Mouse (Mus musculus): ENCODE measurements around the gene Ablim2. TPM values are rescaled to one million over a fixed set of nuclear protein-coding genes. Genes with fewer than 3 reads are reported as not detected.

The Ablim2 gene
- polyA plus RNA-seq (2014; fragmentation: Nextera tagmentation; extraction: Ambion mirVana): 0.18 and 0.29 TPM in 2 replicates

- Histone ChIP-seq H3K27me3 (replicated peaks; ENCODE audit: control insufficient read depth, insufficient read depth, low read length) (peaks cover 46% of the 10 kb centered on the region), H3K4me3 (ENCODE audit: low read depth, low read length) (peak within 1 kb of the TSS; percentile 64), H3K36me3 (ENCODE audit: control insufficient read depth, insufficient read depth, low read length) (no peaks in the 10 kb centered on the region), H3K27ac (ENCODE audit: low read depth, low read length) (no peak within 1 kb of the TSS), H3K4me1 (replicated peaks; ENCODE audit: control insufficient read depth, insufficient read depth, low read length) (no peaks in the 10 kb centered on the region), H3K9me3 (ENCODE audit: control insufficient read depth, low read length) (no peaks in the 10 kb centered on the region), H3K9ac (ENCODE audit: low read depth, low read length) (peak within 1 kb of the TSS; percentile 26; the same call in 1 of the 2 replicates), H3K4me2 (peak within 1 kb of the TSS; percentile 100)
- WGBS: 0% methylated on average over 34 of the region's 35 CpGs
- DNase-seq (ENCODE audit: low spot score) (peak; percentile 89), ATAC-seq (replicated peaks; ENCODE audit: low FRiP score) (peak; percentile 94)
These were observed at the start of gene Ablim2 for GRCm38 (mm10) chr5:35757639-35758001. TSS of gene Ablim2 (plus strand) at chr5:35757880.

GRCm38 (mm10) chr5:35710481-35710880, 47.2 kb upstream of the Ablim2 start:
- Histone ChIP-seq H3K9me3 (ENCODE audit: control insufficient read depth, low read length) (no peaks in the 10 kb centered on the region), H3K27ac (ENCODE audit: low read depth, low read length) (no peak overlapping the region), H3K36me3 (ENCODE audit: control insufficient read depth, insufficient read depth, low read length) (no peaks in the 10 kb centered on the region), H3K4me2 (no peak overlapping the region), H3K4me1 (replicated peaks; ENCODE audit: control insufficient read depth, insufficient read depth, low read length) (no peaks in the 10 kb centered on the region), H3K4me3 (ENCODE audit: low read depth, low read length) (no peak overlapping the region), H3K27me3 (replicated peaks; ENCODE audit: control insufficient read depth, insufficient read depth, low read length) (no peaks in the 10 kb centered on the region), H3K9ac (ENCODE audit: low read depth, low read length) (no peak overlapping the region)
- DNase-seq (ENCODE audit: low spot score) (no peak), ATAC-seq (replicated peaks; ENCODE audit: low FRiP score) (no peak)
- 63% methylated on average over 3 of the region's 3 CpGs for WGBS

GRCm38 (mm10) chr5:35710931-35711330, 46.7 kb upstream of the Ablim2 start:
- Histone ChIP-seq H3K9ac (ENCODE audit: low read depth, low read length) (no peak overlapping the region), H3K4me2 (no peak overlapping the region), H3K27ac (ENCODE audit: low read depth, low read length) (no peak overlapping the region), H3K4me3 (ENCODE audit: low read depth, low read length) (no peak overlapping the region), H3K9me3 (ENCODE audit: control insufficient read depth, low read length) (no peaks in the 10 kb centered on the region), H3K36me3 (ENCODE audit: control insufficient read depth, insufficient read depth, low read length) (no peaks in the 10 kb centered on the region), H3K27me3 (replicated peaks; ENCODE audit: control insufficient read depth, insufficient read depth, low read length) (no peaks in the 10 kb centered on the region), H3K4me1 (replicated peaks; ENCODE audit: control insufficient read depth, insufficient read depth, low read length) (no peaks in the 10 kb centered on the region)
- DNase-seq (ENCODE audit: low spot score): no peak
- 58% methylated on average over 3 of the region's 3 CpGs for WGBS
- no peak for ATAC-seq (replicated peaks; ENCODE audit: low FRiP score)

- Histone ChIP-seq H3K36me3 (ENCODE audit: control insufficient read depth, insufficient read depth, low read length) (no peaks in the 10 kb centered on the region), H3K9ac (ENCODE audit: low read depth, low read length) (no peak overlapping the region), H3K4me1 (replicated peaks; ENCODE audit: control insufficient read depth, insufficient read depth, low read length) (no peaks in the 10 kb centered on the region), H3K27ac (ENCODE audit: low read depth, low read length) (no peak overlapping the region), H3K27me3 (replicated peaks; ENCODE audit: control insufficient read depth, insufficient read depth, low read length) (no peaks in the 10 kb centered on the region), H3K4me2 (no peak overlapping the region), H3K4me3 (ENCODE audit: low read depth, low read length) (no peak overlapping the region), H3K9me3 (ENCODE audit: control insufficient read depth, low read length) (no peaks in the 10 kb centered on the region)
- no peak for DNase-seq (ENCODE audit: low spot score)
- ATAC-seq (replicated peaks; ENCODE audit: low FRiP score): no peak
- WGBS: 65% methylated on average over 5 of the region's 5 CpGs
These were observed 45.2 kb upstream of the Ablim2 start for GRCm38 (mm10) chr5:35712517-35712916.

- WGBS: 54% methylated on average over 13 of the region's 13 CpGs
These were observed 43.9 kb upstream of the Ablim2 start for GRCm38 (mm10) chr5:35713649-35714354.

GRCm38 (mm10) chr5:35717455-35717854, 40.2 kb upstream of the Ablim2 start:
- no peak overlapping the region for H3K4me2 ChIP-seq
- 81% methylated on average over 5 of the region's 5 CpGs for WGBS
- no peak overlapping the region for H3K27ac ChIP-seq (ENCODE audit: low read depth, low read length)
- H3K27me3 ChIP-seq (replicated peaks; ENCODE audit: control insufficient read depth, insufficient read depth, low read length): no peaks in the 10 kb centered on the region
- 0 out of 2 replicates have a peak, but pooled peaks cover 1% of the 10 kb centered on the region for H3K4me1 ChIP-seq (replicated peaks; ENCODE audit: control insufficient read depth, insufficient read depth, low read length)
- H3K9ac ChIP-seq (ENCODE audit: low read depth, low read length): no peak overlapping the region
- H3K4me3 ChIP-seq (ENCODE audit: low read depth, low read length): no peak overlapping the region
- no peaks in the 10 kb centered on the region for H3K9me3 ChIP-seq (ENCODE audit: control insufficient read depth, low read length)
- DNase-seq (ENCODE audit: low spot score) (no peak), ATAC-seq (replicated peaks; ENCODE audit: low FRiP score) (no peak)
- no peaks in the 10 kb centered on the region for H3K36me3 ChIP-seq (ENCODE audit: control insufficient read depth, insufficient read depth, low read length)

More at GRCm38 (mm10) chr5:35713649-35714354, 43.9 kb upstream of the Ablim2 start:
- Histone ChIP-seq H3K4me2 (no peak overlapping the region), H3K4me1 (replicated peaks; ENCODE audit: control insufficient read depth, insufficient read depth, low read length) (no peaks in the 10 kb centered on the region), H3K27ac (ENCODE audit: low read depth, low read length) (no peak overlapping the region), H3K9me3 (ENCODE audit: control insufficient read depth, low read length) (no peaks in the 10 kb centered on the region), H3K27me3 (replicated peaks; ENCODE audit: control insufficient read depth, insufficient read depth, low read length) (no peaks in the 10 kb centered on the region), H3K36me3 (ENCODE audit: control insufficient read depth, insufficient read depth, low read length) (no peaks in the 10 kb centered on the region), H3K9ac (ENCODE audit: low read depth, low read length) (no peak overlapping the region), H3K4me3 (ENCODE audit: low read depth, low read length) (no peak overlapping the region)
- 0 out of 2 replicates have a peak, but pooled peaks have one; percentile 48 for ATAC-seq (replicated peaks; ENCODE audit: low FRiP score)
- DNase-seq (ENCODE audit: low spot score): peak; percentile 61

- Histone ChIP-seq H3K9me3 (ENCODE audit: control insufficient read depth, low read length) (no peaks in the 10 kb centered on the region), H3K27ac (ENCODE audit: low read depth, low read length) (no peak overlapping the region), H3K4me3 (ENCODE audit: low read depth, low read length) (no peak overlapping the region), H3K9ac (ENCODE audit: low read depth, low read length) (no peak overlapping the region), H3K27me3 (replicated peaks; ENCODE audit: control insufficient read depth, insufficient read depth, low read length) (no peaks in the 10 kb centered on the region), H3K4me2 (no peak overlapping the region), H3K4me1 (replicated peaks; ENCODE audit: control insufficient read depth, insufficient read depth, low read length) (0 out of 2 replicates have a peak, but pooled peaks cover 2% of the 10 kb centered on the region), H3K36me3 (ENCODE audit: control insufficient read depth, insufficient read depth, low read length) (no peaks in the 10 kb centered on the region)
- WGBS: 56% methylated on average over 4 of the region's 4 CpGs
- DNase-seq (ENCODE audit: low spot score) (no peak), ATAC-seq (replicated peaks; ENCODE audit: low FRiP score) (no peak)
These were observed 39.7 kb upstream of the Ablim2 start for GRCm38 (mm10) chr5:35717946-35718345.

- no peak overlapping the region for H3K4me3 ChIP-seq (ENCODE audit: low read depth, low read length)
- no peaks in the 10 kb centered on the region for H3K9me3 ChIP-seq (ENCODE audit: control insufficient read depth, low read length)
- H3K9ac ChIP-seq (ENCODE audit: low read depth, low read length): no peak overlapping the region
- DNase-seq (ENCODE audit: low spot score) (no peak), ATAC-seq (replicated peaks; ENCODE audit: low FRiP score) (no peak)
- no peak overlapping the region for H3K4me2 ChIP-seq
- WGBS: 73% methylated on average over 11 of the region's 11 CpGs
- H3K27me3 ChIP-seq (replicated peaks; ENCODE audit: control insufficient read depth, insufficient read depth, low read length): no peaks in the 10 kb centered on the region
- H3K36me3 ChIP-seq (ENCODE audit: control insufficient read depth, insufficient read depth, low read length): no peaks in the 10 kb centered on the region
- peaks cover 6% of the 10 kb centered on the region; the same call in 1 of the 2 replicates for H3K4me1 ChIP-seq (replicated peaks; ENCODE audit: control insufficient read depth, insufficient read depth, low read length)
- no peak overlapping the region for H3K27ac ChIP-seq (ENCODE audit: low read depth, low read length)
These were observed 38.9 kb upstream of the Ablim2 start for GRCm38 (mm10) chr5:35718817-35719216.

GRCm38 (mm10) chr5:35719343-35719742, 38.3 kb upstream of the Ablim2 start:
- ATAC-seq (replicated peaks; ENCODE audit: low FRiP score): no peak

More at GRCm38 (mm10) chr5:35719343-35719742, 38.3 kb upstream of the Ablim2 start:
- H3K4me1 ChIP-seq (replicated peaks; ENCODE audit: control insufficient read depth, insufficient read depth, low read length): peaks cover 6% of the 10 kb centered on the region; the same call in 1 of the 2 replicates
- H3K4me3 ChIP-seq (ENCODE audit: low read depth, low read length): no peak overlapping the region
- no peak for DNase-seq (ENCODE audit: low spot score)
- no peak overlapping the region for H3K27ac ChIP-seq (ENCODE audit: low read depth, low read length)
- no peaks in the 10 kb centered on the region for H3K27me3 ChIP-seq (replicated peaks; ENCODE audit: control insufficient read depth, insufficient read depth, low read length)
- no peak overlapping the region for H3K4me2 ChIP-seq
- no peaks in the 10 kb centered on the region for H3K36me3 ChIP-seq (ENCODE audit: control insufficient read depth, insufficient read depth, low read length)
- H3K9me3 ChIP-seq (ENCODE audit: control insufficient read depth, low read length): no peaks in the 10 kb centered on the region
- no peak overlapping the region for H3K9ac ChIP-seq (ENCODE audit: low read depth, low read length)

Data from liver, embryonic 11.5 days (tissue).